Mouse (Mus musculus): Measurements from ENCODE around the gene March9. TPM values are rescaled to one million over a fixed set of nuclear protein-coding genes. Genes with fewer than 3 reads are reported as not detected.

The March9 gene
- total RNA-seq, 1 experiment = 4.6 TPM

DNA sequence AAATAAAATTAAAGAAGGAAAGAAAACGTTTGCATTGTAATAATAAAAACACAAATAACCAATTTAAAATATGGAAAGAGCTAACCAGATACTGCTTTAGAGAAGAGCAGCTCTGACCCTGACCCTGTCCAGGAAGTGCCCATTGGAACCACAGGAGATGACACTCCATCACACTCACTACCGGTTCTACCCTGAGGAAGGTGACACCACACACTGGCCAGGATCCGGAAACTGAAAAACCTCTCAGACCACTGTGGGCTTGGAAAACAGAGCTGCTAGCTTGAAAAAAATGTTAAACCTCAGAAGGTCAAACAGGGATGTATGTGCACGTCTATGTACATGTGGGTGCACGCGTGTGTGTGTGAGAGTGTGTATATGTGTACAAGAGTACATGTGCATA is 41.2 kb upstream of the March9 start:
- Histone ChIP-seq H3K9me3 (ENCODE audit: control insufficient read depth, insufficient read depth, low read depth, low read length) (no peaks in the 10 kb centered on the region), H3K27ac (ENCODE audit: insufficient read depth, low read depth, low read length, poor library complexity, severe bottlenecking) (no peak overlapping the region), H3K4me3 (ENCODE audit: insufficient read depth in 1 of 2, low read depth in 1 of 2, low read length in 2 of 2, poor library complexity in 1 of 2, severe bottlenecking in 1 of 2) (no peak overlapping the region), H3K9ac (ENCODE audit: insufficient read depth, low read depth, low read length, poor library complexity, severe bottlenecking) (no peak overlapping the region), H3K4me1 (ENCODE audit: control insufficient read depth in 2 of 2, insufficient read depth in 2 of 2, low read length in 2 of 2, poor library complexity in 1 of 2) (peaks cover 0 to 14% of the 10 kb centered on the region in 2 experiments; a peak in 3 of 4 replicates), H3K36me3 (ENCODE audit: control insufficient read depth, insufficient read depth, low read length, poor library complexity, severe bottlenecking) (peaks cover 2% of the 10 kb centered on the region; the same call in 1 of the 2 replicates)
- no peak for DNase-seq (ENCODE audit: low read depth, low spot score)
- TF ChIP-seq HCFC1 (IDR thresholded peaks at IDR 0.05; ENCODE audit: borderline replicate concordance, insufficient read depth, low read length) = no peak
- TF ChIP-seq ZC3H11A (IDR thresholded peaks at IDR 0.05; ENCODE audit: borderline replicate concordance, low read depth, low read length) = no peak
- TF ChIP-seq MAFK (IDR thresholded peaks at IDR 0.05; ENCODE audit: insufficient read depth, low read depth, low read length) = no peak
- TF ChIP-seq ZNF384 (IDR thresholded peaks at IDR 0.05; ENCODE audit: low read depth, low read length) = no peak
- no peak for TF ChIP-seq CHD2 (IDR thresholded peaks at IDR 0.05; ENCODE audit: low read depth, low read length)
- in situ Hi-C loops (cut with MboI; ENCODE audit: low sequenced_read_pairs in 2 of 2, unreplicated experiment in 2 of 2) = no loop called here

DNA sequence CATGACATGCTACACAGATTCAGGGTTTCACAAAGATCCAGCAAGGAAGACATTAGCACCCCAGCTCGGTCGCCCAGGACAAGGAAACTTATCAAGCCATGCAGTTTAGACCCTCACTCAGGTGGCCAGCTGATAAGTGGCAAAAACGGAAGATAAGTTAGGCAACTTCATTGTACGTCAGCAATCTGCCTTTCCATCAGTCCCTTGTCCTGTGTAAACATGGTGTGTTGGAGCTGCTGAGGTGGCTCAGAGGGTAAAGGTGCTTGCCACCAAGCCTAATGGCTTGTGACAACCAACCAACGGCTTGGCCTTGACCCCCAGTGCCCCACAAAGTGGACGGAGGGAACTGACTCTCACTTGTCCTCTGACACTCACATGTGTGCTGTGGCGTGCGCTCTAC is 40.4 kb upstream of the March9 start:
- peaks cover 2% of the 10 kb centered on the region; the same call in 1 of the 2 replicates for H3K36me3 ChIP-seq (ENCODE audit: control insufficient read depth, insufficient read depth, low read length, poor library complexity, severe bottlenecking)
- no peak overlapping the region for H3K4me3 ChIP-seq (ENCODE audit: insufficient read depth in 1 of 2, low read depth in 1 of 2, low read length in 2 of 2, poor library complexity in 1 of 2, severe bottlenecking in 1 of 2)
- DNase-seq (ENCODE audit: low read depth, low spot score) = no peak
- H3K9me3 ChIP-seq (ENCODE audit: control insufficient read depth, insufficient read depth, low read depth, low read length) = no peaks in the 10 kb centered on the region
- in situ Hi-C loops (cut with MboI; ENCODE audit: low sequenced_read_pairs in 2 of 2, unreplicated experiment in 2 of 2) = no loop called here
- H3K9ac ChIP-seq (ENCODE audit: insufficient read depth, low read depth, low read length, poor library complexity, severe bottlenecking) = no peak overlapping the region
- peaks cover 0 to 20% of the 10 kb centered on the region in 2 experiments; a peak in 3 of 4 replicates for H3K4me1 ChIP-seq (ENCODE audit: control insufficient read depth in 2 of 2, insufficient read depth in 2 of 2, low read length in 2 of 2, poor library complexity in 1 of 2)
- TF ChIP-seq CHD2 (IDR thresholded peaks at IDR 0.05; ENCODE audit: low read depth, low read length) = no peak
- TF ChIP-seq HCFC1 (IDR thresholded peaks at IDR 0.05; ENCODE audit: borderline replicate concordance, insufficient read depth, low read length) = no peak
- TF ChIP-seq ZNF384 (IDR thresholded peaks at IDR 0.05; ENCODE audit: low read depth, low read length) = no peak
- no peak for TF ChIP-seq MAFK (IDR thresholded peaks at IDR 0.05; ENCODE audit: insufficient read depth, low read depth, low read length)
- no peak for TF ChIP-seq ZC3H11A (IDR thresholded peaks at IDR 0.05; ENCODE audit: borderline replicate concordance, low read depth, low read length)
- H3K27ac ChIP-seq (ENCODE audit: insufficient read depth, low read depth, low read length, poor library complexity, severe bottlenecking) = no peak overlapping the region

DNA sequence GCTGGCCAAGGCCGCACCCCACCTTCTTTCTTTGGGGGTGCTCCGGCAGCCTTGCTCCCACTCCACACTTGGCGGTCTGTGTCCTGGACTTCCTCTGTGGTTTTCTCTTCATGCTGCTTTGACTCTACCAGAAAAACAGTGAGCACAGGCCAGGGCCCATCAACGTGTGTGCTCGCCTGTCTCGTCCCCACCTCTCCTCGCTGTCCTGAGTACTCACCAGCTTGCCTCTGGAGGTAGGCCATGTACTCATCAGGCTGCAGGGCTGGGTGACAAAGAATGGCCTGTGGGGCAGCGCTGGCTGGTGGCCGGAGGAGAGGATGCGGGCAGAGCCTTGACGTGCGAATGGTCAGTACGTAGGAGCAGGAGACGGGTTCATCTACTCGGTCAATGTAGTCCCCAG is 39.9 kb upstream of the March9 start:
- TF ChIP-seq ZC3H11A (IDR thresholded peaks at IDR 0.05; ENCODE audit: borderline replicate concordance, low read depth, low read length) (no peak), HCFC1 (IDR thresholded peaks at IDR 0.05; ENCODE audit: borderline replicate concordance, insufficient read depth, low read length) (no peak), CHD2 (IDR thresholded peaks at IDR 0.05; ENCODE audit: low read depth, low read length) (no peak), MAFK (IDR thresholded peaks at IDR 0.05; ENCODE audit: insufficient read depth, low read depth, low read length) (no peak)
- in situ Hi-C loops (cut with MboI; ENCODE audit: low sequenced_read_pairs in 2 of 2, unreplicated experiment in 2 of 2) = no loop called here
- no peaks in the 10 kb centered on the region for H3K9me3 ChIP-seq (ENCODE audit: control insufficient read depth, insufficient read depth, low read depth, low read length)
- H3K4me3 ChIP-seq (ENCODE audit: insufficient read depth in 1 of 2, low read depth in 1 of 2, low read length in 2 of 2, poor library complexity in 1 of 2, severe bottlenecking in 1 of 2) = no peak overlapping the region
- H3K4me1 ChIP-seq (ENCODE audit: control insufficient read depth in 2 of 2, insufficient read depth in 2 of 2, low read length in 2 of 2, poor library complexity in 1 of 2) = peaks cover 0 to 20% of the 10 kb centered on the region in 2 experiments; a peak in 3 of 4 replicates
- peaks cover 2% of the 10 kb centered on the region; the same call in 1 of the 2 replicates for H3K36me3 ChIP-seq (ENCODE audit: control insufficient read depth, insufficient read depth, low read length, poor library complexity, severe bottlenecking)
- H3K27ac ChIP-seq (ENCODE audit: insufficient read depth, low read depth, low read length, poor library complexity, severe bottlenecking) = no peak overlapping the region
- no peak for DNase-seq (ENCODE audit: low read depth, low spot score)
- H3K9ac ChIP-seq (ENCODE audit: insufficient read depth, low read depth, low read length, poor library complexity, severe bottlenecking) = no peak overlapping the region

DNA sequence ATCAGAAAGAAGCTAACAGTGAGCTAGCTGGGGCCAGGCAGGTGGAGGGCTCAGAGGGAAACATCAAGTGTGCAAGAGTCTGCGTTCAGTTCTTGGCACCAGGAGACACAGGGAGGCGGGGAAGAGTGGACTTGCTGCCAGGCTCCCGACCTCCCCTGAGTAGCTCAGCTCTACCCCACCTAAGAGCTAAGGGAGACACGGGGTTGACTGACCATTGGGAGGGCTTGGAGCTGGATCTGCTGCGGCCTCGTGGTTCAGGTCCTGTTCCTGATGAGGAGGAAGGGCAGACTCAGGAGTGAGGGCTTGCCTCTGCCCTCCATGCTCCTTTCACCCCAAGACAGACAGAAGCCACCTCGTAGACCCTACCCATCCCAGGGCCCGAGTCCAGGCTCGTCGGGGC is 39.2 kb upstream of the March9 start:
- Histone ChIP-seq H3K9me3 (ENCODE audit: control insufficient read depth, insufficient read depth, low read depth, low read length) (no peaks in the 10 kb centered on the region), H3K9ac (ENCODE audit: insufficient read depth, low read depth, low read length, poor library complexity, severe bottlenecking) (no peak overlapping the region), H3K36me3 (ENCODE audit: control insufficient read depth, insufficient read depth, low read length, poor library complexity, severe bottlenecking) (peaks cover 2% of the 10 kb centered on the region; the same call in 1 of the 2 replicates), H3K4me1 (ENCODE audit: control insufficient read depth in 2 of 2, insufficient read depth in 2 of 2, low read length in 2 of 2, poor library complexity in 1 of 2) (peaks cover 0 to 20% of the 10 kb centered on the region in 2 experiments; a peak in 3 of 4 replicates), H3K4me3 (ENCODE audit: insufficient read depth in 1 of 2, low read depth in 1 of 2, low read length in 2 of 2, poor library complexity in 1 of 2, severe bottlenecking in 1 of 2) (no peak overlapping the region), H3K27ac (ENCODE audit: insufficient read depth, low read depth, low read length, poor library complexity, severe bottlenecking) (no peak overlapping the region)
- in situ Hi-C loops (cut with MboI; ENCODE audit: low sequenced_read_pairs in 2 of 2, unreplicated experiment in 2 of 2) = no loop called here
- DNase-seq (ENCODE audit: low read depth, low spot score) = no peak
- TF ChIP-seq ZC3H11A (IDR thresholded peaks at IDR 0.05; ENCODE audit: borderline replicate concordance, low read depth, low read length) = no peak
- no peak for TF ChIP-seq ZNF384 (IDR thresholded peaks at IDR 0.05; ENCODE audit: low read depth, low read length)
- no peak for TF ChIP-seq MAFK (IDR thresholded peaks at IDR 0.05; ENCODE audit: insufficient read depth, low read depth, low read length)
- no peak for TF ChIP-seq CHD2 (IDR thresholded peaks at IDR 0.05; ENCODE audit: low read depth, low read length)
- no peak for TF ChIP-seq HCFC1 (IDR thresholded peaks at IDR 0.05; ENCODE audit: borderline replicate concordance, insufficient read depth, low read length)

All from ES-E14 (cell line).